Mouse (Mus musculus): ENCODE measurements around the gene Bpifb1. TPM values are rescaled to one million over a fixed set of nuclear protein-coding genes. Genes with fewer than 3 reads are reported as not detected.
"Not testable (repeated sequence)": the region's sequence is repeated elsewhere in the genome, so short reads cannot be mapped to it uniquely, and the experiment has no call there.

Gene Bpifb1
- polyA plus RNA-seq, 1 experiment from 2014 or later, result 0.14 TPM

DNA sequence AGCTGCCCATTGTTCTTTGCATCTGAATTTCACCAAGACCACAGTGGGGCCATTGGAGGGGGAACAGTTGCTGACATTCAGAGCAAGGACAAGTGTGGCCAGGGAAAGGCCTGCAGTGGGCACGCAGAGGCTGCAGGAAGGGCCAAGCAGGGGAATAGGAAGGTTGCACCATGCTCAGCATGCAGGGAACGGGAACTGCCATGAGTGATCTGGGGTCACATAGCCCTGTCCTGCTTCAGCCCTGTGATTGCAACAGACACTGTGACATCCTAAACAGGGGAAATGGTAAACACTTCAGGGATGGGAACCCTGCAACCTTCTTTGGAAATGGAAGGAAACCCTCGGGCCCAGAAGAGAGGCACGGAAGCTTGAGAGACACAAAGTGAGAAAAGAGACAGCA lies 64.6 kb downstream of the Bpifb1 start:
- H3K4me3 ChIP-seq (ENCODE audit: low read depth, low read length); DNase-seq (ENCODE audit: low spot score); H3K9ac ChIP-seq (ENCODE audit: low read depth, low read length); H3K4me1 ChIP-seq (ENCODE audit: control insufficient read depth, insufficient read depth, low read length); H3K36me3 ChIP-seq (ENCODE audit: control insufficient read depth, insufficient read depth, low read length); ATAC-seq (ENCODE audit: low read depth); H3K27me3 ChIP-seq (replicated peaks; ENCODE audit: control insufficient read depth, insufficient read depth, low read length); H3K9me3 ChIP-seq (ENCODE audit: control insufficient read depth, low read length); H3K4me2 ChIP-seq (ENCODE audit: low read depth, low read length); H3K27ac ChIP-seq (replicated peaks; ENCODE audit: low read depth, low read length): not testable (repeated sequence)
- 78% methylated on average over 2 of the region's 4 CpGs for WGBS

DNA sequence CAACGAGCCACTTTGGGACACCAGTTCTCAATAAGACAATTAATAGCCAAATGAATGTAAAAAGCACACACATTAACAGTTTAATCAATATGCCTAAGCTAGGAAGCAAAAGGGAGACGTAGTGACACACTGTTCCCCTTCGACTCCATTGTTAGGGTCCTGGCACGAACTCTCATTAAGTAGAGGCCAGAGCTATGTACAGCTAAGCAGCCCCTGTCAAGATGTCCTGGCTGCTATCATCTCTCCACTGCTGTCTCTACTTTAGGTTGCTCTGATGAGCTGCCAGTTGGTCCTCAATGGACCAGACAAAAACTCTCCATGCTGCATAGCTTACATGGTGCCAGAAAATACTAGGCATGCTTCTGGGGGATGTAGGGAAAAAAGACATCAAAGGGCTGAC lies 65.2 kb downstream of the Bpifb1 start:
- H3K27ac ChIP-seq (replicated peaks; ENCODE audit: low read depth, low read length), result no peak overlapping the region
- no peaks in the 10 kb centered on the region for H3K27me3 ChIP-seq (replicated peaks; ENCODE audit: control insufficient read depth, insufficient read depth, low read length)
- ATAC-seq (ENCODE audit: low read depth), result no peak
- no peak overlapping the region for H3K9ac ChIP-seq (ENCODE audit: low read depth, low read length)
- no peak overlapping the region for H3K4me3 ChIP-seq (ENCODE audit: low read depth, low read length)
- H3K9me3 ChIP-seq (ENCODE audit: control insufficient read depth, low read length), result no peaks in the 10 kb centered on the region
- H3K36me3 ChIP-seq (ENCODE audit: control insufficient read depth, insufficient read depth, low read length), result no peaks in the 10 kb centered on the region
- H3K4me1 ChIP-seq (ENCODE audit: control insufficient read depth, insufficient read depth, low read length), result no peaks in the 10 kb centered on the region
- no peak for DNase-seq (ENCODE audit: low spot score)
- no peak overlapping the region for H3K4me2 ChIP-seq (ENCODE audit: low read depth, low read length)
- WGBS, result 80% methylated on average over 4 of the region's 4 CpGs

- not testable (repeated sequence) for H3K4me2 ChIP-seq (ENCODE audit: low read depth, low read length); ATAC-seq (ENCODE audit: low read depth); H3K27me3 ChIP-seq (replicated peaks; ENCODE audit: control insufficient read depth, insufficient read depth, low read length); H3K36me3 ChIP-seq (ENCODE audit: control insufficient read depth, insufficient read depth, low read length); H3K27ac ChIP-seq (replicated peaks; ENCODE audit: low read depth, low read length); DNase-seq (ENCODE audit: low spot score); H3K9me3 ChIP-seq (ENCODE audit: control insufficient read depth, low read length); H3K9ac ChIP-seq (ENCODE audit: low read depth, low read length); H3K4me3 ChIP-seq (ENCODE audit: low read depth, low read length); H3K4me1 ChIP-seq (ENCODE audit: control insufficient read depth, insufficient read depth, low read length)
- 85% methylated on average over 5 of the region's 5 CpGs for WGBS
Measured at GRCm38 (mm10) chr2:154257554-154257953, 66.9 kb downstream of the Bpifb1 start, which contains the start of gene Bpifb9a. TSS of gene Bpifb9a (plus strand) at chr2:154257854.

- DNase-seq (ENCODE audit: low spot score); H3K36me3 ChIP-seq (ENCODE audit: control insufficient read depth, insufficient read depth, low read length); H3K27ac ChIP-seq (replicated peaks; ENCODE audit: low read depth, low read length); H3K4me2 ChIP-seq (ENCODE audit: low read depth, low read length); H3K9ac ChIP-seq (ENCODE audit: low read depth, low read length); H3K9me3 ChIP-seq (ENCODE audit: control insufficient read depth, low read length); H3K4me3 ChIP-seq (ENCODE audit: low read depth, low read length); H3K4me1 ChIP-seq (ENCODE audit: control insufficient read depth, insufficient read depth, low read length); H3K27me3 ChIP-seq (replicated peaks; ENCODE audit: control insufficient read depth, insufficient read depth, low read length); ATAC-seq (ENCODE audit: low read depth): not testable (repeated sequence)
- WGBS, result 71% methylated on average over 3 of the region's 3 CpGs
Measured at GRCm38 (mm10) chr2:154264397-154264796, 73.8 kb downstream of the Bpifb1 start.

Other genes starting within 250 kb of the Bpifb1 start
- 0.13 TPM in 1 of 2 replicates, not detected in the other for gene Bpifa6, start 215.9 kb upstream of the Bpifb1 start, polyA plus RNA-seq (2014; fragmentation: Nextera tagmentation; extraction: Ambion mirVana)
- gene Bpifa2, start 182.6 kb upstream of the Bpifb1 start, polyA plus RNA-seq (2014; fragmentation: Nextera tagmentation; extraction: Ambion mirVana), result 0.47 TPM in 1 of 2 replicates, not detected in the other
- not detected in 2 replicates for gene Bpifa3, start 60.5 kb upstream of the Bpifb1 start, polyA plus RNA-seq (2014; fragmentation: Nextera tagmentation; extraction: Ambion mirVana)
- gene Bpifa1, start 47.9 kb upstream of the Bpifb1 start, polyA plus RNA-seq (2014; fragmentation: Nextera tagmentation; extraction: Ambion mirVana), result 92.3 and 176 TPM in 2 replicates
- not detected in 2 replicates for gene Bpifa5, start 28.2 kb upstream of the Bpifb1 start, polyA plus RNA-seq (2014; fragmentation: Nextera tagmentation; extraction: Ambion mirVana)
- 0.89 and 1.9 TPM in 2 replicates for gene Bpifb5, start 32.9 kb downstream of the Bpifb1 start, polyA plus RNA-seq (2014; fragmentation: Nextera tagmentation; extraction: Ambion mirVana)
- gene Bpifb9a, start 67.0 kb downstream of the Bpifb1 start, polyA plus RNA-seq (2014; fragmentation: Nextera tagmentation; extraction: Ambion mirVana), result not detected in 2 replicates
- 0.38 and 3.6 TPM in 2 replicates for gene Bpifb9b, start 116.4 kb downstream of the Bpifb1 start, polyA plus RNA-seq (2014; fragmentation: Nextera tagmentation; extraction: Ambion mirVana)
- 16.4 and 24.1 TPM in 2 replicates for gene Cdk5rap1, start 182.2 kb downstream of the Bpifb1 start, polyA plus RNA-seq (2014; fragmentation: Nextera tagmentation; extraction: Ambion mirVana)
- gene Snta1, start 217.3 kb downstream of the Bpifb1 start, polyA plus RNA-seq (2014; fragmentation: Nextera tagmentation; extraction: Ambion mirVana), result 8.6 and 10.4 TPM in 2 replicates
- gene Cbfa2t2, start 245.7 kb downstream of the Bpifb1 start, polyA plus RNA-seq (2014; fragmentation: Nextera tagmentation; extraction: Ambion mirVana), result 31.3 and 31.5 TPM in 2 replicates